Mouse (Mus musculus) hindlimb bud, embryonic 11.5 days (tissue): Measurements from ENCODE around the gene 2410131K14Rik.

ENCODE experiments used
- DNase-seq: peaks from one replicate; pipeline ENCODE4 v3.0.0-alpha.2; 2012; ENCODE audit warnings: low read depth, low spot score; ENCODE audit errors: extremely low spot score

2410131K14Rik gene

DNA sequence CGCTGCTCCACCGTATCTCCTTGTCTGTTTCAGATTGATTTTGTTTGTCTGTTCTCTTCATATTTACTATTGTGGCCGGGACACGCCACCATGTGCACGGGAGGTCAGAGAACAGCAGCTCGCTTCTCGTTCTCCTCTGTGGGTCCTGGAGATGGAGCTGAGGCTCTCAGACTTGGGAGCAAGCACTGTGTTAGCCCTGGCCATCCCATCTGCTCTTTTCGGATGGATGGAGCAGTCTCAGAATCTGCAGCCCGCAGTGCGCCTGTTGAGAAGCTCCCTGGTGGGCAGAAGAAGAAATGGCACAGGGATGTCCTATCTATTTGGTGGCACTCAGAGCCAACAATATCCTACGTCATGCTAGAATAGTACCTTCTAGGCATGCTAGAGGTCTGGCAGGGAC is 15.6 kb downstream of the 2410131K14Rik start:
- DNase-seq, result no peak

DNA sequence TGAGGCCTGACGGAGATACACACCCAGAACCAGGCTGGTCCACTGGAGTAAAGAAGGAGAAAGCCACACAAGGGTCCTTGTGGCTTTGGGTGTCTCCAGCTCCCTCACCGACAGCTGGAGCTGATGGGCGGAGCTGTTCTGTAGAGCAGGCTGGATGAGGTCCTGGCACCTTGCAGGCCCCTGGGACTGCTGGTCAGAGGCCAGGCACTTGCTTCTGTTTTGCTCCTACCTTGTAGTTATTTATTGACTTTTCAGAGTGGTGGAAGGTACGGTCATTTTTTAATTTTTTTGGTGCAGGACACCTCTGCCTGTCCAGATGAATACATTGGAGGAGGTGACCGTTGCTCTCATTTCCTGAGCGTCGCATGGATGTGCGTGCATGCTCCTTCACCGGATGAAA is 16.2 kb downstream of the 2410131K14Rik start:
- no peak for DNase-seq

DNA sequence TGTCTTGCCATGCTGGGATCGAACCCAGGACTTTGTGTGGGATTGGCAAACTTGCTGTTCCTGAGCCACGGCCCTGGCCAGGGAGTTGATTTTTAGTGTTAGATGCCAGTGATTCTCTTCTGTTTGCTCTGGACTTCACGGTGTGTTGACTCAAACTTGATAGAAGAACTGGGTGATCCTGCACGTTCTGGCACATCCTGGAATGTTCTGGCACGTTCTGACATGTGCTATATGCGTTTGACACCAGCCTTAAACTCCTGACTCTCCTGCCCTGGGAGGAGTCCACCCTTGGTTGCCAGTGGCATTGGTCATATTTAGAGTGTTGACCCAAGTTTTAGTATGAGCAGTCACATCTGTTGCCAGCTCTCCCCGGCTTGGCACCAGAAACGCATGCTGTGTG is 17.4 kb downstream of the 2410131K14Rik start:
- DNase-seq, result no peak

DNA sequence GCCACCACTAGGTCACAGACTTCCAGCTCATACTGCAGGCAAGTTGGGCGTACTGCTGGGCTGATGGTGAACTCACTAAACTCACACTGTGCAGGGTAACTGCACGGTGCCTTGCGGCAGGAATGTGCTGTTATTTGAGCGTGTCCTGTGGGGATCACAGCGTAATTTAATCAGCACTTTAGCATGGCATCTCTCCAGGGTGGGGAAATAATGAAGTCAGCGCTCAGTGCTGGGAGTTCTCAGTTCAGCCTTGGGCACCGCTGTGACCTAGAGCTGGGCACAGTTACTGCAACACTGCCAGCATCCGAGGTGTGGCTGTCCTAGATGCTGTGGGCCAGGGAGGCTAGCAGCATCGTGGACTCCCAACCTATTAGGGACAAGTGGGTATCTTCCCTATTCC is 19.3 kb downstream of the 2410131K14Rik start:
- DNase-seq, result no peak

DNA sequence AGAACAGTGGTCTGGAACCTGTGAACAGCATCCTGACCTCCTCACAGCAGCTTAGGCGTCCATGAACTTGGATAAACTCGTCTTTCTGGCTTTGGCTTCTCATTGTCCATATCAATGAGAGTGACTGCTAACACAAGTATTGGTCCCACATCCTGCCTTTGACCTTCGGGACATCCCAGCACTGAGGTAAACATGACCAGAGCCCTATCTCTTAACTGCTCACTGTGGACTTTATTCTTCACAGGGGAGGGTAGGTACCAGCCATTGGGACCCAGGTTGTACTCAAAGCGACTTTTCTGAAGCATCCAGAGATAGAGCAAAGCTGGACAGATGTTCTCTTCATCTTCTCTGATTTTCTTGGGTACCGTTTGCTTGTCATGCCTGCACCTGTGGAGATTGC is 20.3 kb downstream of the 2410131K14Rik start:
- DNase-seq, result no peak

DNA sequence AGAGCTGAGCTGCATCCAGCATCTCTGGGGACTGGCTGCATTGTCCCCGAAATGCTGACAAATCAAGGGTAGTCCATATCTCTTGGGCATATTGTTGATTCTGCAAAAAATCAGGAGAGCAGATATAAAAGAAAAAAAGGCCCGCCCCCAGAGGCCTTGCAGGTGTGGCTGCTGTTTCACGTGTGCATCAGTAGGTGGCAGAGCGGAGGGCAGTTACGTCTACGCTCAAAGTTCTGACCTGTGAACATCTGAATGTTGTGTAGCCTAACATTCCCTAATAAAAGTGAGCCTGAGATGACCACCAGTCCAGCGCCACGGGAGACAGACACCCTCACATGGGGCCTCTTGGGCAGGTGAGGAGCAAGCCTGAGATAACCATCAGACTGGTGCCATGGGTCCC is 21.3 kb downstream of the 2410131K14Rik start:
- DNase-seq, result no peak

DNA sequence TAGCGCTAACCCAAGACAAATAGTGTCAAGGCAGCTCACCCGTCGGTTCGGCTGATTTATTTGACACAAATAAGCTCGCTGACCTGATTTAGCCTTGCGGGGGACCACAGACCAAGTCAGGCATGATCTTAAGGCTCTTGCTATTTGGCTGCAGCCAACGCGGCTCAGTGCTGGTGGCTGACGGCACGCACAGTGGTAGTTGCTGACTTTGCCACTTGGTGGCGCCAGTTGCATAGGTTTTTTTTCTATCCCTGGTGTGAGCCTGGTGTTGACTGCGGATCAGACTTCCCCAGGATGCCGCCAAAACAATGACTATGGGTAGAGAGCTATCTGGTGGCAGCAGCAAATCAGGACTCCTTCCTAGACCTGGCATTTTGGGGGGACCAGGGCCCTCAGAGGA is 24.0 kb downstream of the 2410131K14Rik start:
- peak; percentile 35 for DNase-seq

DNA sequence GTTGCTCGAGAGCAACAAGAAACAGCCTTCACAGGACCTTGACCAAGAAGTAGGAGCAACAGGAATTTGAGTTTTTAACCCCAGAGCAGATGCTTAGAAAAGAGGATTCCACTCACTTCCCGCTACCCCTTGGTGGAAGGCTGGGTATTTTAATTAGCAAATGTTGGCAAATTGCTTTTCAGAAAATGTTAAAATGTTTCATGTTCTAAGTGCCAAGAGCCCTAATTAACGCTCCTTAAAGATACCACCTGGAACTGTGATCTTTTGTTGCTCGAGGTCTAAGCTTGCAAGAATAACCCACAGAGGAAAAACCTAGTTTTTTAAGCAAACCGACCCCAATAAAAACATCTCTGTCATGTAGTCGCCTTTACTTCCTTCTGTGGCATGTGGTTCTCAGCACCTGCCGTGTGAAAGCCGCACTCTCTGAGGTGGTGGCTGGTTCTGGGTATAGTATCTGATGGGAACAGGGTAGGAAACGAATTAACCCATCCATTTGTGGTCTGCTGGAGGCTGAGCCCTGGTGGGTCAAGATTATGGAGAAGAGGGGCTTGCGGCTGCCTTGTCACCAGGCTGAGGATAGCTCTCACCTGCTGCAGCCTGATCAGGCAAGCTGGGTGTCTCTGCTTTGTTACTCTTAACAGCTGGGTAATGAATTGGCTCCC is 26.6 kb downstream of the 2410131K14Rik start:
- no peak for DNase-seq

DNA sequence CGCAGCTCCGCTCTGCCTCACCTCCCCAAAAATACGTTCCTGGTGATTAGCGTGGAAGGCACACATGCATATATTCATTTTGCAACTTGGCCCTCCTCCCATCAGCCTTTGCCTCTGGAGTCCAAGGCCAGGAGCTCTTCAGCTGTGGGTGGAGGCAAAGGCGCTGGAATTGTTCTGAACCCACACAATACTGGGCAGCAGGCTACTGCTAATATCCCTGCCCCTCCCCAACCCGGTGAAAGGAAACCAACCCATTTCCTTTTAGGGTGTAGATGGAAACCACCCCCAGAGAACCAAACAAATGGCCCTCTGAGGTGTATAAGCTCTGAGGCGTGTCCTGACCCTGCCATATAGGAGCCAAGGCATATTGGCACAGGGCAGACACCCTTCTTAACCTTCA is 28.4 kb downstream of the 2410131K14Rik start:
- DNase-seq, result no peak

DNA sequence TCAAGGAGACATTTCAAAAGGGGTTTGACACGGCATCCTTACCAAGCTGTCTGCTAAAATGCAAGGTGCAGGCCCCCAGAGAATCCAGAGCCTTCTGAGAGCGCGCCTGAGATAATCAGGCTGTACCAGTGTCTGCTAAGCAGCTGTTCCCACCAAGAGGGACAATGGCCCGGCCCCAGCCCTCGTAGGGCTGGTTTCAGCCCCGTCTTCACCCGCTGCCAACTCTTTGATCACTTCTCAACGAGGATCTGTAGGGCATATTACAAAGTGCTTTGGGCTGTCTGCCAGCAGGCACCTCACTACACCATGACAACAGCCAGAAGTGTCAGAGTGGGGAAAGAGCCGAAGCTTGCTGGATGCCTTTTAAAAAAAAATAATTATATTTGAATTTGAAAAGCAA is 29.5 kb downstream of the 2410131K14Rik start:
- no peak for DNase-seq

DNA sequence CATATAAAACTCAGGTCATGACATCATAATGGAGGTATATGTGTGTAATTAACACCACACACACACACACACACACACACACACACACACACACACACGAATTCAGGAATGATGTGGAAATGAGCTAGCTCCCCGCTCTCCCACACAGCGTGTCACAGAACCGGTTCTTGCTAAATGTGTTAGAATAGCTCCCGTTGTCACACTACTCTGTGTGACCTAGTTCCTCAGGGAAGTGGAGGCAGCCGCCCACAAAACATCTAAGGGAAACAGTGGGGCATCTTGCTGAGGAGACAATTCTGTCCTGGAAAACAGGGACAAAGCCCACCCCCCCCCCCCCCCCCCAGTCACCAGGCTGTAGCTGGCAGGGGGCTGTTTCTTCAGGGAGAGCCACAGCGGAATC is 31.3 kb downstream of the 2410131K14Rik start:
- DNase-seq, result no peak

DNA sequence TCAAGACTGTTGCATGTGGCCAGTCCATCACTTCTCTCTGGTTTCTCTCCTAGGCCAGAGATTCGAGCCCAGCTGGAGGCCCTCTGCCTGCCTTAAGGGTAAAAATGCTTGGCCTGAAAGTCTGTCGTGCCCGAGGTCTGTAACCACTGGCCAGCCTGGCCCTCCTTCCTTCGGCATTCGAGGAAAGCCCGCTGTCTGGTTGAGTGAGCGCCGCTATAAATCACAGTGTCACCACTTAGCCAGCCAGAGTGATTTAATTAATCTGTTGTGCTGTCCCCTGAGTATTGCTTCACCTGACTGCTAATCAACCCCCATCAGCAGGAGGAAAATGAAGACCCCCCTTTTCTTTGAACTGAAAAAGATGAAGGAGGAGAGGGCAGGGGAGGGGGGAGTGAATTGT is 31.7 kb downstream of the 2410131K14Rik start:
- DNase-seq, result no peak

DNA sequence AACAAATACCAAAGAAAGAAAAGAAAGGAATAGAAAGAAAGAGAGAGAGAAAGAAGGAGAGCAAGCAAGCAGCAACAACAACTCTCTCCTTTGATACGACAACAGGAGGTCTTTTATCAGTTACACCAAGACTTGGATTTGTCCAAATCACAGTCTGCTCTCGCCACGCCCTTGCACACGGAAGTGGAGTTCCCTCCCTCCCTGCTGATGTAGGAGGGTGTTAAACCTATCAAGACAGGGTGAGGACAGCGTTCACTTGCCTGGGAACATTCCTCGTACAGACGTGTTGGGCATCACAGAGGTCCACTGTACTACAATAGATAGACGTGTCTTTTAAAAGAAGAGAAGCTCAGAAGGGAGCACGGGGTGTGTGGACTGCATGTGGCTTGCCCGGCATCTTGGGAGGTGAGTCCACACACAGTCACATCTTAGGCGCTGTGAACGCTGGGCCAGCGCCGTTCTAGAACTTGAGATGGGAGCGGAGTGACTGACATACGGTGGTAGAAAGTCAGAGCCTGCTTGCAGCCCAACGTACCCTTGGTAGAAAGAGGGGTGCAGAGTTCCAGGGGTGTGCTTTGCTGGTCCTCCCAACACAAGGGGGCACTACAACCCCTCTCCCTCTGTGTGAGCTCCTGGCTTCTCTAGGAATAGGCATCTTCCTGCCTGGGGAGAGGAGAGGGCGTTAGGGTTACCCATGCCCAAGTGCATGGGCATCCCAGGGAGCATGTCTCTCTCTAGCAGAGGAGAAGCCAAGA is 32.9 kb downstream of the 2410131K14Rik start:
- DNase-seq, result no peak

DNA sequence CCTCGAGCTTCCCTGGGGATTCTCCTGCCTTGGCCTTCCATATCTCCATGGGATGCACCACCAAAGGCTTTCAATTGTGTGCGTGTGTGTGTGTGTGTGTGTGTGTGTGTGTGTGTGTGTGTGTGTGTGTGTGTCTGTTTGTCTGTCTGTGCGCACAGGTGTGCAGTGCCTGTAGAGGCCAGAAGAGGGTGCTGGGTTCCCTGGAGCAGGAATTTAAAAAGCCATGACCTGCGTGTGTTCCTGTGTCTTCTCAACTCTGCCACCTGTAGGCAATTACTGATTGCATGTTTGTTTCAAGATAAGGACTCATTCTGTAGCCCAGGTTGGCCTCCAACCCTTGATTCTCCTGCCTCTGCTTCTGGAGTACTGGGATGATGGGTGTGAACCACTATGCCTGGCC is 46.4 kb downstream of the 2410131K14Rik start:
- no peak for DNase-seq

DNA sequence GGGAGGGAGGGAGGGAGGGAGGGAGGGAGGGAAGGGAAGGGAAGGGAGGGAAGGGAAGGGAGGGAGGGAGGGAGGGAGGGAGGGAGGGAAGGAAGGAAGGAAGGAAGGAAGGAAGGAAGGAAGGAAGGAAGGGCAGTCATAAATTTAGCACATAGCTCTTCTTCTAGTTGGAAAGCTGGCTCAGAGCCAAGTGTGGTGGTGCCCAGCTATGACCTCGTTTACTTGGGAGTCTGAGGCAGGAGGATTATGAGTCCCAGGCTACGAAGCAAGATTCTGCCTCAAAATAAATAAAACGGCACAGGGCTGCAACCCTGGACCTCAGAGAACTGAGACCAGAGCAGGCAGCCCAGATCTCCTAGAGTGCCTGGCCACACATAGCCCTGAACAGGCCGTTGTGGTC is 47.4 kb downstream of the 2410131K14Rik start:
- DNase-seq, result no peak

DNA sequence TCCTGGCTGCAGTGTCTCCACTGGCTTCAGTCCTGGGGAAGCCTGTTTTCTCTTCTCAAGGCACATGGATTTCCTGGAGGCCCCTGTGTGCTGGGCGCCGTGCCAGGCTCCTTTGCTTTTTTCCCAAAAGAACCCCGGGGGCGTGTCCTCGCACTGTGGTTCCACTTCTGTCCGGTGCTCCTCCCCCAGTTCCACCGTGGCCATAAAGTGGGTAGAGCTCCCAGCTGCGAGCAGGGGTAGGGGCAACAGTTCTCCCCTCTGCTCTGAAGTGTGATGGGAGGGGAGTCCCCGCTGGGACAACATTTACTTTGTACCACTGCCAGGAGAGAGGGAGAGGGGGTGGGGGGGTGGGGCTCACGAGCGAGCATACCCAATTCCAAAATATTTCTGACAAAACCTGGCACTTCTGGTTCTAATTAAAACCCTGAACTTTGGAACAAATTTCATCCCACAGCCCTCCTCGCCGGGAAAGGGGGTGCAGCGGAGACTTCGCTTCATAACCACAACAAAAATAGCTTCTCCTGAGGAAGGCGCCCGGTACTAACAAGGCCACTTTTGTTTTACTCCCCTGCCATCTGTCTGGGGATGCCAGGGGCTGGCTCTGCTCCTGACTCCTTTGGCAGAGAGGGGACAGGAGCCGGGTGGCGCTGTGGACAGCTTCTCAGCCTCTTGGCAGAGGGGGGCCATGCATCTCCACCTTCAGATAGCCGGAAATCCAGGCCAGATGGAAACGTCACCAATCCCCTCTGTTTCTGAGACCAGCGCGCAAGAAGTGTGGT is 49.2 kb downstream of the 2410131K14Rik start:
- DNase-seq, result no peak

DNA sequence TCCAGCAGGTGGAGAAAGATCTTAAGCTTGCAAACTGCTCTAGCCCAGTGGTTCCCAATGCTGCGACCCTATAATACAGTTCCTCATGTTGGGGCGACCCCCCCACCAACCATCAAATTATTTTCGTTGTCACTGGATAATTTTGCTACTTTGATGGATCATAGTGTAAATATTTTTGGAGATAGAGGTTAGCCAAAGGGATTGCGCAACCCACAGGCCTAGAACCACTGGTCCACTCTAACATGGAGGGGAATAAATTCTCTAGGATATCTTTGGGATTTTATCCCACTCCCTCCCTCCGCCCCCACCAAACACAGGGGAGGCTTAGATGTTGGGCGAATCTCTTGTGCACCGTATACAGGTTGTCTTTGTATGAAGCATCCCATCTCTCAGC is 49.8 kb downstream of the 2410131K14Rik start:
- no peak for DNase-seq

DNA sequence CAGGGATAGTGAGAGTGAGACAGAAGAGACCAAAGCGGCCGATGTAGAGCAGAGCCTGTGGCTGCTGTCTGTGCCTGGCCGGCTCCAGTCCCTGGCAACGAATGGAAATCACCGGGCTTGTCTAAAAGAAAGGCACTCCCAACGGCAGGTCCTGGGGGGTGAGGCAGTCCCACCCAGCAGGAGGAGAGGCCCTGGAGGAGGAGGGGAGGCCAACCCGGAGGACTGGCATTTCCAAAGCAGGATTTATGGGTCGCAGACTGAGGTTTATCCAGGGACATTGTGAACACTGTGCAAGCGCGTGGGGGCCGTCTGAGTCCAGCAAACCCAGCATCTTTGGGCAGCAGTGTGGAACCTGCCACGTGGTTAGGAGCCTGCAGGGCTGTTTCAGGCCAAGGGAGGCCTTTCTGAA is 52.3 kb downstream of the 2410131K14Rik start:
- no peak for DNase-seq

DNA sequence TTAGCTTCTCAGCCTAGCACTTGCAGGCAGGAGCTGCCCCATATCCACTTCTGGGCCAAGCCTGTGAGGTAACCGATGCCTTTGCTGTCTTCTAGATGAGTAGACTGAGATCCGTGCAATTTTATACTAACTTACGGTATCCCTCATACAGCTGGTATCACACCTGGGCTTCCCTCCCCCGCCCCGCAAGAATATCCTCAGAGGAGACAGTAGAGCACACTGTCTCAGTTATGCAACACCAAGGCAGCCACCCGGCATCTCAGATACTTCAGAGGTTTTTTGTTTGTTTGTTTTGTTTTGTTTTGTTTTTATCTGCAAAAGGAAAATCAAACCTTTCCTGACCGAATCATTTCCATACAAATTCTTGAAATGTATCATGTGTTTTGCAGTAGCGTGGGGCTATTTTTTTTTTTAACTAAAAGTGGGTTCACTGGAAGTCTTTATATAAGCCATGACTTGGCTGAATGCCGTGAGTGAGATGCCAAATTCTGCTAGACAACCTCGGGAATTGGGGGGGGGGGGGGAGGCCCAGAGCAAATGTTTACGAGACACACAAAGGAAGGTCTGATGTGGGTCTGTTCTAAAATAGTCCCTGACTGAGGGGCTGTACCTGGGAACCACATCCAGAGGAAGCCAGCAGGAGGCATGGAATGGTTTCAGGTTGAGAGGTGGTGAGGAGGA is 54.8 kb downstream of the 2410131K14Rik start:
- DNase-seq, result no peak

DNA sequence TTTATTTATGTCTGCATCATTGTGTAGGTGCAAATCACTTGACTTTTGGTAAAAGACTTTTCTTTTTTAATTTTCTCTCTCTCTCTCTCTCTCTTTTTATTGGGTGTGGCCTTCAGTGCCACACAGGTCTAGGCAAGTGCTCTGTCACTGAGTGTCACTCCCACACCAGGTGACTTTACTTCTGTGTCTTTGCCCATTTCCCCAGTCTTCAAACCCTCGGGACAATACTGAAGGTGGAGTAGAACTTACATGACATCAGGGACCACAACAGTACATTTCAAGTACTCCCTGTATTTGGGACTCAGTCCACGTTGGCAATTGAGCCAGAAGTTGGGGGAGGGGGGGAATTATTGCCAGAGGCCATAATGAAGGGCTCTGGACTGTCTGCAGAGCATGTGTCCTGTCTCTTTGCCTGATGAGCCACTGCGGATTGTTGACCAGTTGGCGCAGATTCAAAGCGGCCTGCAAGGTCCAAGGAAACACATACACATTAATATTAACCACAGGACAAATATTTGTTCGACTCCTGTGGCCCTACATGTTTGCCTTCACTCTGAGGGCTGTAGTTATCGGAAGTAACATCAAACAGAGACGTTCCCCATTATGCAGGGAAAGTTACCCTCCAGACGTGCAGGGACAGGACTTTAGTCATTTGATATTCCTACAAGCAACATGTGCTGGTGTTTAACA is 57.6 kb downstream of the 2410131K14Rik start:
- DNase-seq, result no peak
